Mouse (Mus musculus): ENCODE measurements around the gene Tmpo. TPM values are rescaled to one million over a fixed set of nuclear protein-coding genes. Genes with fewer than 3 reads are reported as not detected.

Gene Tmpo
- 99.2 and 101 TPM in 2 replicates for polyA plus RNA-seq (2015; fragmentation: Nextera tagmentation; extraction: Ambion mirVana)

GRCm38 (mm10) chr10:91180761-91181460 is at the start of gene Tmpo:
Gene Tmpo, minus strand, starts transcription at chr10:91181315.
- Histone ChIP-seq H3K36me3 (ENCODE audit: control insufficient read depth, insufficient read depth) (no peaks in the 10 kb centered on the region), H3K27ac (ENCODE audit: low read length) (peak within 1 kb of the TSS; percentile 100), H3K27me3 (ENCODE audit: control insufficient read depth, insufficient read depth, low read depth, low read length) (no peaks in the 10 kb centered on the region), H3K9ac (ENCODE audit: low read depth, low read length) (peak within 1 kb of the TSS; percentile 82), H3K4me1 (ENCODE audit: control insufficient read depth, low read depth, low read length) (peaks cover 37% of the 10 kb centered on the region), H3K4me3 (ENCODE audit: low read depth, low read length) (peak within 1 kb of the TSS; percentile 72), H3K9me3 (replicated peaks; ENCODE audit: control insufficient read depth, low read length) (no peaks in the 10 kb centered on the region), H3K4me2 (ENCODE audit: low read depth, low read length) (peak within 1 kb of the TSS; percentile 70)
- 8% methylated on average over 18 of the region's 18 CpGs for WGBS (ENCODE audit: insufficient replicate concordance)
- no peak for ATAC-seq (ENCODE audit: low read depth)

- no peak for ATAC-seq (ENCODE audit: low read depth)
- Histone ChIP-seq H3K36me3 (ENCODE audit: control insufficient read depth, insufficient read depth) (no peaks in the 10 kb centered on the region), H3K27ac (ENCODE audit: low read length) (no peak overlapping the region), H3K9ac (ENCODE audit: low read depth, low read length) (no peak overlapping the region), H3K9me3 (replicated peaks; ENCODE audit: control insufficient read depth, low read length) (no peaks in the 10 kb centered on the region), H3K4me2 (ENCODE audit: low read depth, low read length) (no peak overlapping the region), H3K4me1 (ENCODE audit: control insufficient read depth, low read depth, low read length) (no peaks in the 10 kb centered on the region), H3K4me3 (ENCODE audit: low read depth, low read length) (no peak overlapping the region), H3K27me3 (ENCODE audit: control insufficient read depth, insufficient read depth, low read depth, low read length) (no peaks in the 10 kb centered on the region)
- 49% methylated on average over 4 of the region's 4 CpGs for WGBS (ENCODE audit: insufficient replicate concordance)
Measured at GRCm38 (mm10) chr10:91230400-91230799, 49.3 kb upstream of the Tmpo start.

GRCm38 (mm10) chr10:91229518-91229961 is 48.4 kb upstream of the Tmpo start:
- H3K4me3 ChIP-seq (ENCODE audit: low read depth, low read length) = no peak overlapping the region
- no peaks in the 10 kb centered on the region for H3K9me3 ChIP-seq (replicated peaks; ENCODE audit: control insufficient read depth, low read length)
- no peak; the same call in 1 of the 2 replicates for ATAC-seq (ENCODE audit: low read depth)
- H3K9ac ChIP-seq (ENCODE audit: low read depth, low read length) = no peak overlapping the region
- 34% methylated on average over 7 of the region's 7 CpGs for WGBS (ENCODE audit: insufficient replicate concordance)
- no peak overlapping the region for H3K27ac ChIP-seq (ENCODE audit: low read length)
- H3K4me2 ChIP-seq (ENCODE audit: low read depth, low read length) = no peak overlapping the region
- H3K36me3 ChIP-seq (ENCODE audit: control insufficient read depth, insufficient read depth) = no peaks in the 10 kb centered on the region
- H3K4me1 ChIP-seq (ENCODE audit: control insufficient read depth, low read depth, low read length) = no peaks in the 10 kb centered on the region
- no peaks in the 10 kb centered on the region for H3K27me3 ChIP-seq (ENCODE audit: control insufficient read depth, insufficient read depth, low read depth, low read length)

GRCm38 (mm10) chr10:91228924-91229517 is 47.9 kb upstream of the Tmpo start:
- no peaks in the 10 kb centered on the region for H3K36me3 ChIP-seq (ENCODE audit: control insufficient read depth, insufficient read depth)
- no peak overlapping the region for H3K27ac ChIP-seq (ENCODE audit: low read length)
- H3K4me1 ChIP-seq (ENCODE audit: control insufficient read depth, low read depth, low read length) = no peaks in the 10 kb centered on the region
- H3K9me3 ChIP-seq (replicated peaks; ENCODE audit: control insufficient read depth, low read length) = no peaks in the 10 kb centered on the region
- H3K4me2 ChIP-seq (ENCODE audit: low read depth, low read length) = no peak overlapping the region
- WGBS (ENCODE audit: insufficient replicate concordance) = 55% methylated on average over 6 of the region's 6 CpGs
- no peaks in the 10 kb centered on the region for H3K27me3 ChIP-seq (ENCODE audit: control insufficient read depth, insufficient read depth, low read depth, low read length)
- no peak for ATAC-seq (ENCODE audit: low read depth)
- no peak overlapping the region for H3K9ac ChIP-seq (ENCODE audit: low read depth, low read length)
- no peak overlapping the region for H3K4me3 ChIP-seq (ENCODE audit: low read depth, low read length)

GRCm38 (mm10) chr10:91227034-91227433 is 45.9 kb upstream of the Tmpo start:
- WGBS (ENCODE audit: insufficient replicate concordance) = 61% methylated on average over 4 of the region's 4 CpGs
- no peaks in the 10 kb centered on the region for H3K4me1 ChIP-seq (ENCODE audit: control insufficient read depth, low read depth, low read length)
- H3K9me3 ChIP-seq (replicated peaks; ENCODE audit: control insufficient read depth, low read length) = no peaks in the 10 kb centered on the region
- no peak for ATAC-seq (ENCODE audit: low read depth)
- no peak overlapping the region for H3K27ac ChIP-seq (ENCODE audit: low read length)
- H3K9ac ChIP-seq (ENCODE audit: low read depth, low read length) = no peak overlapping the region
- no peak overlapping the region for H3K4me3 ChIP-seq (ENCODE audit: low read depth, low read length)
- H3K4me2 ChIP-seq (ENCODE audit: low read depth, low read length) = no peak overlapping the region
- H3K27me3 ChIP-seq (ENCODE audit: control insufficient read depth, insufficient read depth, low read depth, low read length) = no peaks in the 10 kb centered on the region
- H3K36me3 ChIP-seq (ENCODE audit: control insufficient read depth, insufficient read depth) = no peaks in the 10 kb centered on the region

GRCm38 (mm10) chr10:91222398-91223236 is 41.5 kb upstream of the Tmpo start:
- Histone ChIP-seq H3K9me3 (replicated peaks; ENCODE audit: control insufficient read depth, low read length) (no peaks in the 10 kb centered on the region), H3K4me2 (ENCODE audit: low read depth, low read length) (no peak overlapping the region), H3K9ac (ENCODE audit: low read depth, low read length) (no peak overlapping the region), H3K4me3 (ENCODE audit: low read depth, low read length) (no peak overlapping the region), H3K36me3 (ENCODE audit: control insufficient read depth, insufficient read depth) (no peaks in the 10 kb centered on the region), H3K27ac (ENCODE audit: low read length) (no peak overlapping the region), H3K4me1 (ENCODE audit: control insufficient read depth, low read depth, low read length) (no peaks in the 10 kb centered on the region), H3K27me3 (ENCODE audit: control insufficient read depth, insufficient read depth, low read depth, low read length) (no peaks in the 10 kb centered on the region)
- WGBS (ENCODE audit: insufficient replicate concordance) = 41% methylated on average over 9 of the region's 9 CpGs
- 0 out of 2 replicates have a peak, but pooled peaks have one; percentile 19 for ATAC-seq (ENCODE audit: low read depth)

GRCm38 (mm10) chr10:91208899-91209667 is 28.0 kb upstream of the Tmpo start:
- Histone ChIP-seq H3K4me3 (ENCODE audit: low read depth, low read length) (no peak overlapping the region), H3K4me1 (ENCODE audit: control insufficient read depth, low read depth, low read length) (no peaks in the 10 kb centered on the region), H3K27me3 (ENCODE audit: control insufficient read depth, insufficient read depth, low read depth, low read length) (no peaks in the 10 kb centered on the region), H3K9me3 (replicated peaks; ENCODE audit: control insufficient read depth, low read length) (no peaks in the 10 kb centered on the region), H3K9ac (ENCODE audit: low read depth, low read length) (no peak overlapping the region), H3K27ac (ENCODE audit: low read length) (no peak overlapping the region), H3K4me2 (ENCODE audit: low read depth, low read length) (no peak overlapping the region), H3K36me3 (ENCODE audit: control insufficient read depth, insufficient read depth) (no peaks in the 10 kb centered on the region)
- ATAC-seq (ENCODE audit: low read depth) = no peak
- WGBS (ENCODE audit: insufficient replicate concordance) = 67% methylated on average over 11 of the region's 11 CpGs

GRCm38 (mm10) chr10:91208461-91208860 is 27.3 kb upstream of the Tmpo start:
- Histone ChIP-seq H3K4me1 (ENCODE audit: control insufficient read depth, low read depth, low read length) (no peaks in the 10 kb centered on the region), H3K9me3 (replicated peaks; ENCODE audit: control insufficient read depth, low read length) (no peaks in the 10 kb centered on the region), H3K27ac (ENCODE audit: low read length) (no peak overlapping the region), H3K4me3 (ENCODE audit: low read depth, low read length) (no peak overlapping the region), H3K4me2 (ENCODE audit: low read depth, low read length) (no peak overlapping the region), H3K9ac (ENCODE audit: low read depth, low read length) (no peak overlapping the region), H3K36me3 (ENCODE audit: control insufficient read depth, insufficient read depth) (no peaks in the 10 kb centered on the region), H3K27me3 (ENCODE audit: control insufficient read depth, insufficient read depth, low read depth, low read length) (no peaks in the 10 kb centered on the region)
- ATAC-seq (ENCODE audit: low read depth) = no peak
- 58% methylated on average over 9 of the region's 9 CpGs for WGBS (ENCODE audit: insufficient replicate concordance)

All from liver, embryonic 16.5 days (tissue).